8 mouse cellular contexts compared by ENCODE assay signal in the genomic region with DNA sequence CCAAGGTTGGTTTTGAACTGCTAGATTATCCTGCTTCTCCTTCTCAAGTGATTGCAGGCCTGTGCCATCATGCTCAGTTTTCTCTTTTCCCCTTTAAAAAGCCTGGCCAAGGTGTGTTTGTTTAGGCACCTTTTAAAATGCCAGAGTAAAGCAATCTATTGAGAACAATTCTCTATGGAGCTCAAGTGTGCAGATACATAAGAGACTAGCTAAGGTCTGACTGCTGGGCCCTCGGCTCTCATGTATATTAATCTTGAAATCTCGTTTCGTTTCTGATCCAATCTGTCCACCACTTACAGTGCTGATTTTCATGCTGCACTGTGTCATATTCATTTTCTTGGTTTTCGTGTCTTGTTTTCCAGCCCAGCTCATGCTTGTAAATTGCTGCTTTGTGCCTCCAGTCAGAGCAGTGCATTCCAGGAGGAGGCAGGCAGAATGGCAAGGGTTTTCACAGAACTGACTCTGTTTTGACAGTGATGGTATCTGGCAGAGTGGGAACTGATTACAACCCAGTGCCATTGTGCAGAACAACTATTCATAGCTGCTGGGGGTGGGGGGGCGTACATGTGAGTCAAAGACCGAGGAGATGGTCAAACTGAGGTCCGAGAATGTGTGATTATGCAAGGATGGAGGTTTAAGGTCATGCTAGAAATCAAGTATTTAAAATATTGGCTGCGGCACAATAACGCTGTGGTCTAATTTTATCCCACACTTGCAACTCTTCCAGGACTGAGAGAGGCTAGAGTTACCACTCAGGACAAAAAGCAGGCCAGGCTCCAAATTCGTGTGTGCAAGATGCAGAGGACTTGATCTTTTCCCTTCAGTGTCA.
DNase-seq lines count a peak whose midpoint lies in the region; ATAC-seq lines count a peak whose summit lies in the region.

No protein-coding gene starts in this region.

- H3K4me3 ChIP-seq in embryonic facial prominence, embryonic 14.5 days (ENCODE audit: low read depth, low read length), result no peak overlapping the region
- H3K4me3 ChIP-seq in neural tube, embryonic 15.5 days (replicated peaks), result no peak overlapping the region

- intact Hi-C loops in heart, postnatal 36 days (cut with DNase I), result no loop called here

- peak; percentile 82 for ATAC-seq in embryonic facial prominence, embryonic 14.5 days (ENCODE audit: low read depth)
- no peak for ATAC-seq in neural tube, embryonic 15.5 days (ENCODE audit: low FRiP score)
- ATAC-seq in inflammation-experienced regulatory T-cells, adult 6 months, result no peak

- peaks cover 7% of the 10 kb centered on the region for H3K9me3 ChIP-seq in embryonic facial prominence, embryonic 14.5 days (ENCODE audit: control insufficient read depth, low read length)
- H3K9me3 ChIP-seq in neural tube, embryonic 15.5 days (replicated peaks), result 0 out of 2 replicates have a peak, but pooled peaks cover 3% of the 10 kb centered on the region

- no peak overlapping the region for H3K4me2 ChIP-seq in embryonic facial prominence, embryonic 14.5 days (ENCODE audit: low read depth, low read length)
- no peak overlapping the region for H3K4me2 ChIP-seq in neural tube, embryonic 15.5 days

- H3K36me3 ChIP-seq in embryonic facial prominence, embryonic 14.5 days (ENCODE audit: control insufficient read depth, insufficient read depth, low read length), result no peaks in the 10 kb centered on the region
- no peaks in the 10 kb centered on the region for H3K36me3 ChIP-seq in neural tube, embryonic 15.5 days

- H3K9ac ChIP-seq in embryonic facial prominence, embryonic 14.5 days (ENCODE audit: low read depth, low read length), result no peak overlapping the region
- no peak overlapping the region for H3K9ac ChIP-seq in neural tube, embryonic 15.5 days (replicated peaks)

- DNase-seq in kidney, postnatal 14 days, result peak; percentile 2
- DNase-seq in kidney, postnatal 10 days, result no peak
- DNase-seq in embryonic facial prominence, embryonic 14.5 days (ENCODE audit: low spot score), result peak; percentile 88
- peak; percentile 13 to 17 for DNase-seq in heart, postnatal 36 days
- DNase-seq in lung, postnatal 25 days (ENCODE audit: low spot score), result peak; percentile 24
- DNase-seq in neural tube, embryonic 10.5 days (ENCODE audit: extremely low spot score, low spot score), result no peak

- H3K27me3 ChIP-seq in embryonic facial prominence, embryonic 14.5 days (replicated peaks; ENCODE audit: control insufficient read depth, insufficient read depth, low read length), result no peaks in the 10 kb centered on the region
- H3K27me3 ChIP-seq in neural tube, embryonic 15.5 days (replicated peaks), result no peaks in the 10 kb centered on the region

- peak overlapping the region; percentile 53 for H3K27ac ChIP-seq in embryonic facial prominence, embryonic 14.5 days (replicated peaks; ENCODE audit: low read depth, low read length)
- H3K27ac ChIP-seq in neural tube, embryonic 15.5 days (replicated peaks), result no peak overlapping the region; the same call in 1 of the 2 replicates

- no peaks in the 10 kb centered on the region for H3K4me1 ChIP-seq in embryonic facial prominence, embryonic 14.5 days (ENCODE audit: control insufficient read depth, insufficient read depth, low read length)
- H3K4me1 ChIP-seq in neural tube, embryonic 15.5 days, result no peaks in the 10 kb centered on the region

- 36% methylated on average over 10 of the region's 10 CpGs for WGBS in embryonic facial prominence, embryonic 14.5 days
- 61% methylated on average over 10 of the region's 10 CpGs for WGBS in neural tube, embryonic 15.5 days

Comparison
In these comparisons a context has a peak if more than half of its experiments do, and no peak if none do; other contexts are left out.
1. DNase-seq: peak in kidney, postnatal 14 days (single experiment), embryonic facial prominence, embryonic 14.5 days (single experiment), heart, postnatal 36 days (2 of 2) and lung, postnatal 25 days (single experiment); none in kidney, postnatal 10 days (single experiment) and neural tube, embryonic 10.5 days (single experiment).